Mouse (Mus musculus): ENCODE measurements at regions not wholly inside any gene's neighbourhood (a gene's known extent, or its start where the extent isn't known, plus 50 kb on each side); places are given as distances from the start of the nearest gene placed in this dataset.
A peak's percentile ranks its signal among the peaks of the same experiment; 100 is the strongest.
"Not testable (repeated sequence)": the region's sequence is repeated elsewhere in the genome, so short reads cannot be mapped to it uniquely, and the experiment has no call there.

- Histone ChIP-seq H3K27me3 (replicated peaks) (no peaks in the 10 kb centered on the region), H3K27ac (no peak overlapping the region), H3K4me3 (no peak overlapping the region), H3K36me3 (replicated peaks) (no peaks in the 10 kb centered on the region), H3K4me1 (no peaks in the 10 kb centered on the region), H3K9ac (no peak overlapping the region), H3K9me3 (no peaks in the 10 kb centered on the region), H3K4me2 (no peak overlapping the region)
- ATAC-seq (replicated peaks) = no peak
- WGBS = 46% methylated on average over 1 of the region's 1 CpGs
Observed at GRCm38 (mm10) chr7:125149740-125150139, 294.7 kb upstream of the Kdm8 start.

DNA sequence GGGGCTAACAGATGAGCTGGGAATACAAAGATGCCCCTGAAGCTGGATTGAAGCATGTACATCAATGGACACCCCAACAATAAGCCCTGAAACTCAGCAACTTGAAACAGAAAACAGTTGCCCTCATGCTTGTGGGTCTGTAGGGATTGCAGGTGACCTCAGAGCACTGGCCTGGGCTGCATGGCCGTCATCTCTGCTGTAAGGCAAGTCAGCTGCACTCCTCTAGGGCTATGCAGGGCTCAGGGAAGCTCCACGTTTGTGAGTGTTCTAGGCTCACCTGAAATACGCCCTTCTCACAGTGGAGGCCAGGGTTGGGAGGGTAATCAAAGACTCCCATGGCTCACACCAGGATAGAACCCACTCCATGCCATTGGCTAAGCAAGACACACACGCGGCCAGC, 292.2 kb upstream of the Kdm8 start:
- H3K9me3 ChIP-seq = no peaks in the 10 kb centered on the region
- H3K4me2 ChIP-seq = no peak overlapping the region
- no peak overlapping the region for H3K27ac ChIP-seq
- H3K9ac ChIP-seq = no peak overlapping the region
- H3K4me3 ChIP-seq = no peak overlapping the region
- H3K36me3 ChIP-seq (replicated peaks) = no peaks in the 10 kb centered on the region
- no peaks in the 10 kb centered on the region for H3K27me3 ChIP-seq (replicated peaks)
- WGBS = 89% methylated on average over 5 of the region's 5 CpGs
- no peak for ATAC-seq (replicated peaks)
- H3K4me1 ChIP-seq = 0 out of 2 replicates have a peak, but pooled peaks cover 3% of the 10 kb centered on the region

DNA sequence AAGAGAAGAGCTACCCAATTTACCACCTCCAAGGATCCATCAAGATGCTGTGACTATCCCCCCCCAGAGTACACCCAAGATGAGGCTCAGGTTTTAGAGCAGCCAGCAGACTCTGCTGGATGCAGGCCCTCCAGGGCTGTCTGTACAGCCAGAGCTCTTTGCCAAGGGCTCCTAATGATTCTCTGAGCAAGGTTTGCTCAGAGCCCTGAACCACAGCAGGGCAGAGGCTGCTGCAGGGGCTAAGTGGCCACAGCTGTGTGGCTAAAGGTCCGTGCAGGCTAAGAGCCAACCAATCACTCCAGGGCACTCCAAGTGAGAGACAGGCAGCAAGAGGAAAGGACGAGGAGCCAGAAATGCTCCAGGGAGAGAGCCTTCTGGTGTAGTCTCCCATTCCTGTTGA, 289.2 kb upstream of the Kdm8 start:
- Histone ChIP-seq H3K36me3 (replicated peaks) (no peaks in the 10 kb centered on the region), H3K9me3 (no peaks in the 10 kb centered on the region), H3K27ac (no peak overlapping the region), H3K9ac (no peak overlapping the region), H3K4me3 (no peak overlapping the region), H3K4me1 (0 out of 2 replicates have a peak, but pooled peaks cover 3% of the 10 kb centered on the region), H3K27me3 (replicated peaks) (no peaks in the 10 kb centered on the region), H3K4me2 (no peak overlapping the region)
- ATAC-seq (replicated peaks) = no peak
- WGBS = 42% methylated on average over 2 of the region's 2 CpGs

- Histone ChIP-seq H3K4me1 (no peaks in the 10 kb centered on the region), H3K9ac (no peak overlapping the region), H3K4me2 (no peak overlapping the region), H3K4me3 (no peak overlapping the region), H3K27ac (no peak overlapping the region), H3K36me3 (replicated peaks) (no peaks in the 10 kb centered on the region), H3K9me3 (no peaks in the 10 kb centered on the region), H3K27me3 (replicated peaks) (no peaks in the 10 kb centered on the region)
- WGBS = 61% methylated on average over 19 of the region's 19 CpGs
- ATAC-seq (replicated peaks) = no peak
Observed at GRCm38 (mm10) chr7:125166881-125167351, 277.6 kb upstream of the Kdm8 start.

DNA sequence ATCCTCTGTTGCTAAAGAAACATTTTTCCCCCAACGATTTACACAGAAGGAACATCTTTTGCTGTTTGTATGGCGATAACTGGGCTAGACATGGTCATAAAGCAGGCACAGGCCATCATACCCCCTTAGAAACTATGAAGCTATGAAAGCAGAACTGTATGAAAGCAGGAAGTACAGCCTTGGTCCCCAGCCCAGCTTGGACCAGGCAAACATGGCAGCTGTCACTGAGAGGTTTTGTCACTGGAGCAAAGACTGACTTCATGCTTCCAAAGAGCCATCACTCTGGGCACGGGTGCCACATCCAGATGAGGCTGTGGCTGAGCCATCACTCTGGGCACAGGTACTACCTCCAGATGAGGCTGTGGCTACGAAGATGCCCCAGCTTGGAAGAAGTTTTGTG, 276.8 kb upstream of the Kdm8 start:
- Histone ChIP-seq H3K36me3 (replicated peaks) (no peaks in the 10 kb centered on the region), H3K4me1 (no peaks in the 10 kb centered on the region), H3K9me3 (no peaks in the 10 kb centered on the region), H3K4me3 (no peak overlapping the region), H3K9ac (no peak overlapping the region), H3K4me2 (no peak overlapping the region), H3K27me3 (replicated peaks) (no peaks in the 10 kb centered on the region), H3K27ac (no peak overlapping the region)
- 84% methylated on average over 4 of the region's 4 CpGs for WGBS
- no peak for ATAC-seq (replicated peaks)

GRCm38 (mm10) chr7:125181548-125181947, 262.9 kb upstream of the Kdm8 start:
- Histone ChIP-seq H3K4me1 (no peaks in the 10 kb centered on the region), H3K36me3 (replicated peaks) (no peaks in the 10 kb centered on the region), H3K27ac (no peak overlapping the region), H3K9ac (no peak overlapping the region), H3K9me3 (no peaks in the 10 kb centered on the region), H3K4me2 (no peak overlapping the region), H3K27me3 (replicated peaks) (no peaks in the 10 kb centered on the region), H3K4me3 (no peak overlapping the region)
- peak; percentile 70; the same call in 1 of the 2 replicates for ATAC-seq (replicated peaks)
- 83% methylated on average over 3 of the region's 3 CpGs for WGBS

DNA sequence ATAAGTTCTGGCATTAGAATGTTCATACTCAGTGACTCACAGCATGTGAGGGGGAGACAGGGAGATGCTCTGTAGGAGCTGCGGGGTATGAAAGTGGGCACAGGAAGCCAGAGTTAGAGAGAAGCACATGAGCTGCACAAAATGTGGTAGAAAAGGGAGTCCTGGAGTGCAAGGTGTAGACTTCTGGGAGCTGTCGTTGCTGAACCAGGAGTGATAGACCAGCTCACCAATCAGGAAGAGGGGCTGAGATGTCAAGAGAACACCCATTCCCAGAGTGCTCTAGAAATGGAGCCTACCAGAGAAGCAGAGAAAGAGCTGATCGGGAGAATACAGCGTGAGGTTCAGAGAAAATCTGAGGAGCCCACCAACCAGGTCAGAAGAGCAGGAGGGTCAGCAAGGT, 262.2 kb upstream of the Kdm8 start:
- no peak overlapping the region for H3K4me3 ChIP-seq
- ATAC-seq (replicated peaks) = no peak
- H3K4me1 ChIP-seq = no peaks in the 10 kb centered on the region
- 89% methylated on average over 4 of the region's 4 CpGs for WGBS
- H3K9me3 ChIP-seq = no peaks in the 10 kb centered on the region
- no peak overlapping the region for H3K9ac ChIP-seq
- no peaks in the 10 kb centered on the region for H3K27me3 ChIP-seq (replicated peaks)
- H3K4me2 ChIP-seq = no peak overlapping the region
- H3K27ac ChIP-seq = no peak overlapping the region
- H3K36me3 ChIP-seq (replicated peaks) = no peaks in the 10 kb centered on the region

DNA sequence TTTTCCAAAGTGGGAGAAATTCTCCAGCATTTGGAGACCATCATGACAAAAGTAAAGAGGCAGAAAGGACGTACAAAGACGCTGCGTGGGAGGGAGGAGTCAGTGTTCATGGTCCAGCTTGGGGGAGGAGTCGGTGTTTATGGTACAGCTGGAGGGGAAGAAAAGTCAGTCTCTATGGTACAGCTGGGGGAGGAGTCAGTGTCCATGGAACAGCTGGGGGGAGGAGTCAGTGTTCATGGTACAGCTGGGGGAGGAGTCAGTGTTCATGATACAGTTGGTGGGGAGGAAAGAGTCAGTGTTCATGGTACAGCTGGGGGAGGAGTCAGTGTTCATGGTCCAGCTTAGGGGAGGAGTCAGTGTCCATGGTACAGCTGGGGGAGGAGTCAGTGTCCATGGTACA, 261.5 kb upstream of the Kdm8 start:
- not testable (repeated sequence) for ATAC-seq (replicated peaks); H3K27ac ChIP-seq; H3K9ac ChIP-seq; H3K4me3 ChIP-seq; H3K27me3 ChIP-seq (replicated peaks); H3K36me3 ChIP-seq (replicated peaks); H3K9me3 ChIP-seq; H3K4me1 ChIP-seq
- 86% methylated on average over 4 of the region's 4 CpGs for WGBS
- 0 out of 2 replicates have a peak overlapping the region, but pooled peaks have one; percentile 10 for H3K4me2 ChIP-seq

DNA sequence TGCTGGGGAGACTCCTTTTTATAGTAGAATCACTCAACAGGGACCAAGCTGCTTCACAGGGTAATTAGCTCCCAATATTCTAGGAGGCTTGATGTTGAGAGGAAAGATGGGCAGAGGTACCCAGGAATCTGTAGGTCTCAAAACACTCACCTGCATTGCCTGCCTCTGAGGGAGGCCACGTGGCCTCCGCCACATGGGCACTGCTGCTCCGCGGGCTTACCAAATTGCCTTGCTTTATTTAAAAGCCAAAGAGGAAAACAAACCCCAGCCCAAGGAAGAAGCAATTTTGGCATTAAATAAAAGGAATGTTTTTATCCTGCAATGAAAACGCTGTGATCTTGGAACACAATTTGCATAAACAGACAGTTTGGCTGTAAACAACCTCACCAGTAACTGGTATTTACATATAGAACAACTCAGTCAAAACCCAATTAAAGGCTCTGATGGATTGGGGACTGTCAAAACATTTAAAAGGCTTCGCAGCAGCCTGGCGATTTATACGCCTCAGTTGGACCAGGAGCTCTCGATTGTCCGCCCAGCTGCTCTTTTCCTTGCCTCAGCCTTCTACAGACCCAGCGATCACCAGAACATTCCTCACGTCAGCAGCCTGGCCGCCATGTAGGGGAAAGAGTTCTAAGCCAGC, 259.3 kb upstream of the Kdm8 start:
- peaks cover 4% of the 10 kb centered on the region; the same call in 1 of the 2 replicates for H3K4me1 ChIP-seq
- H3K9ac ChIP-seq = no peak overlapping the region
- no peak overlapping the region for H3K4me2 ChIP-seq
- ATAC-seq (replicated peaks) = no peak
- H3K27ac ChIP-seq = no peak overlapping the region
- 79% methylated on average over 13 of the region's 13 CpGs for WGBS
- H3K36me3 ChIP-seq (replicated peaks) = no peaks in the 10 kb centered on the region
- no peaks in the 10 kb centered on the region for H3K27me3 ChIP-seq (replicated peaks)
- no peaks in the 10 kb centered on the region for H3K9me3 ChIP-seq
- H3K4me3 ChIP-seq = no peak overlapping the region

DNA sequence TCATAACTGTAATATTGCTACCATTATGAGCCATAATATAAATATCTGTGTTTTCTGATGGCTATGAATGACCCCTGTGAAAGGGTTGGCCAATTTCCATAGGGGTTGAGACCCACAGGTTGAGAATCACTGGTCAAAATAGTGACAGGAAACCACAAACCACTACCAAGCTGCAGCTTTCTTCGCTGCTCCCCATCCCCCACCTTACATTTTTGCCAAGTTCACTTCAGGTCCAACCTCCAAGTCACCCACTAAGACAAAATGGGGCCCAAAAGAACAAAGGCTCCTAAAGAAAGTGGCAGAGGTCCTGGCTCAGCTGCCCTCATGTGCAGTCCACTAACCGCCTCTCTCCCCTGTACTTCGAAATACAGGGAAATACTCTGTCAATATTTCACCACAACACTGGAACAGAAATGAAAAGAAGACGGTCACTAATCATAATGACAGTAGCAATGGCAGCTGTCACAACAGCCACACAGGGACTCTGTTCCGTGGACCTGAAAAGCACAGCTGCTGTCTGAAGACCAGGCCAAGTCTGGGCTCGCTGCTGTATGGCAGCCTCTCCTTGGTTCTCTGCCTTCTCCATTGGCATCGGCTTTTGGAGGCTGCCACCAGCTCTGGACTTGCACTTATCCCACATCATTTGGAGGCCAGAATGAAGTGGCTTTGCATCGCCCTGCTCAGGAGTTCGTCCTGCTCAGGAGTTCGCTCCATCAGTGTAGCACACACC, 257.3 kb upstream of the Kdm8 start:
- no peak for ATAC-seq (replicated peaks)
- no peaks in the 10 kb centered on the region for H3K36me3 ChIP-seq (replicated peaks)
- H3K4me3 ChIP-seq = no peak overlapping the region
- no peaks in the 10 kb centered on the region for H3K9me3 ChIP-seq
- no peak overlapping the region for H3K9ac ChIP-seq
- H3K27ac ChIP-seq = no peak overlapping the region
- H3K4me1 ChIP-seq = peaks cover 4% of the 10 kb centered on the region; the same call in 1 of the 2 replicates
- WGBS = 87% methylated on average over 10 of the region's 10 CpGs
- no peak overlapping the region for H3K4me2 ChIP-seq
- H3K27me3 ChIP-seq (replicated peaks) = no peaks in the 10 kb centered on the region

- Histone ChIP-seq H3K9ac (no peak overlapping the region), H3K4me2 (no peak overlapping the region), H3K4me1 (peaks cover 4% of the 10 kb centered on the region; the same call in 1 of the 2 replicates), H3K27ac (no peak overlapping the region), H3K36me3 (replicated peaks) (no peaks in the 10 kb centered on the region), H3K4me3 (no peak overlapping the region), H3K27me3 (replicated peaks) (no peaks in the 10 kb centered on the region), H3K9me3 (no peaks in the 10 kb centered on the region)
- 78% methylated on average over 5 of the region's 5 CpGs for WGBS
- ATAC-seq (replicated peaks) = no peak
Observed at GRCm38 (mm10) chr7:125188986-125189385, 255.5 kb upstream of the Kdm8 start.

DNA sequence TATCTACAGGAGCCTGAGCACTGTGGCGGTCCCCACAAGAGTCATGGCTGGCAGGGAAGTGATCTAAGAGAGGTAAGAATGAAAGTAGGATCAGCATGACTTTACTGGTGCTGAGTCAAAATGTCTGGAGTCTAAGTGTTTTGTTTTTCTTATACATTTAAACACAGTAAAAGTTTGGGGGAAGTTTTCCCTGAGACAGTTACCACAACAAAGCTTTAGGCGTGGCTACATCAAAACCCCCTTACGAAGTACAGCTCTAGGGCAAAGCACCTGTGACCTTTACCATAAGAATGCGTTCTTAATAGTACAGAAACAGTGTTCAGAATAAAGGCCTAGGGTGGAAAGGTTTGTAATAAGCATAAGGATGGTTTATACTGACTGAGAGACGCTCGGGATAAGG, 254.4 kb upstream of the Kdm8 start:
- 73% methylated on average over 6 of the region's 6 CpGs for WGBS
- no peak overlapping the region for H3K9ac ChIP-seq

GRCm38 (mm10) chr7:125191313-125191712, 253.2 kb upstream of the Kdm8 start:
- Histone ChIP-seq H3K4me1 (peaks cover 4% of the 10 kb centered on the region; the same call in 1 of the 2 replicates), H3K9me3 (no peaks in the 10 kb centered on the region), H3K4me2 (no peak overlapping the region), H3K4me3 (no peak overlapping the region), H3K36me3 (replicated peaks) (no peaks in the 10 kb centered on the region), H3K27me3 (replicated peaks) (no peaks in the 10 kb centered on the region), H3K27ac (no peak overlapping the region), H3K9ac (no peak overlapping the region)
- no peak for ATAC-seq (replicated peaks)

More for the DNA sequence above, 254.4 kb upstream of the Kdm8 start:
- Histone ChIP-seq H3K9me3 (no peaks in the 10 kb centered on the region), H3K4me3 (no peak overlapping the region), H3K4me1 (peaks cover 4% of the 10 kb centered on the region; the same call in 1 of the 2 replicates), H3K4me2 (no peak overlapping the region), H3K27me3 (replicated peaks) (no peaks in the 10 kb centered on the region), H3K27ac (no peak overlapping the region), H3K36me3 (replicated peaks) (no peaks in the 10 kb centered on the region)
- no peak for ATAC-seq (replicated peaks)
